Mouse (Mus musculus) erythroblast, embryonic 14.5 days (primary cell): ENCODE data around the gene Apoc4.

Experiments used
- GATA1 ChIP-seq: IDR thresholded peaks from 2 replicates; pipeline ENCODE4 v1.6.1; 2012; ENCODE audit warnings: low read length, inconsistent platforms, mixed read lengths
- TAL1 ChIP-seq: IDR thresholded peaks from 3 replicates; pipeline ENCODE4 v1.6.1; 2012; ENCODE audit warnings: low read length, inconsistent platforms, mixed read lengths

DNA sequence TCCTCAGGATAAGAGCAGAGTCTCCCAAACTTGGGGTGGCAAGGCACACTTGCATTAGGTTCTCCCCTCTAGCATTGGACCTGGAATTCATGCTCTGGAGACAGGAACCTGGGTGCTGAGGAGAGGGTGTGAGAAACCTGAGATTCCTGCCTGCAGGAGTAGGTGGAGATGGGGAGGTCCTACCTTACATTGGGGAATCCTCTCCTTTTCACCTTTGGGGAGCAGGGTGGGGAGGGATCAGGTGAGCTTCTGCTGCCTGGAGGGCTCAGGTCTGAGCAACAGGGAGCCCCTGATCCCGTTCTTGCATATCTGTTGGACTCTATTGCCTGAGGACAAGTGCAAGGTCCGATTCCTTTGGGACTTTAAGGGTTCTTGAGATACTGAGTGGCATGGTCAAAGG, 35.5 kb upstream of the Apoc4 start:
- TF ChIP-seq GATA1 = no peak
- no peak for TF ChIP-seq TAL1
